Mouse (Mus musculus) lung, embryonic 16.5 days (tissue): ENCODE data around the gene Procr. TPM values are rescaled to one million over a fixed set of nuclear protein-coding genes. Genes with fewer than 3 reads are reported as not detected.

ENCODE experiments used
- ATAC-seq: fragments of 200-750 bp; cut with Nextera tagmentation; 2 replicates; pipeline ENCODE4 v1.8.0; 2017; ENCODE audit warnings: low read depth, mild to moderate bottlenecking, moderate library complexity
- H3K27ac ChIP-seq: fragments of 300-500 bp; sonication (generic); 2 replicates; pipeline ENCODE4 v1.5.1; 2014; ENCODE audit warnings: mild to moderate bottlenecking, control low read depth, low read length
- H3K27me3 ChIP-seq: fragments of 300-500 bp; sonication (generic); 2 replicates; pipeline ENCODE4 v1.6.1; 2014; ENCODE audit warnings: low read depth, low read length, mixed read lengths; ENCODE audit not compliant: control insufficient read depth, insufficient read depth
- H3K36me3 ChIP-seq: fragments of 300-500 bp; sonication (generic); 2 replicates; pipeline ENCODE4 v1.6.1; 2014; ENCODE audit warnings: low read length; ENCODE audit not compliant: control insufficient read depth, insufficient read depth
- H3K4me1 ChIP-seq: fragments of 300-500 bp; sonication (generic); replicated peaks from 2 replicates; pipeline ENCODE4 v1.6.1; 2014; ENCODE audit warnings: low read length, mixed read lengths; ENCODE audit not compliant: control insufficient read depth, insufficient read depth
- H3K4me2 ChIP-seq: fragments of 300-500 bp; sonication (generic); 2 replicates; pipeline ENCODE4 v1.6.1; 2014; ENCODE audit warnings: low read depth, low read length, control low read depth
- H3K4me3 ChIP-seq: fragments of 300-500 bp; sonication (generic); 2 replicates; pipeline ENCODE4 v1.5.1; 2014; ENCODE audit warnings: mild to moderate bottlenecking, low read length, control low read depth
- H3K9ac ChIP-seq: fragments of 300-500 bp; sonication (generic); 2 replicates; pipeline ENCODE4 v1.6.1; 2014; ENCODE audit warnings: low read length, control low read depth
- H3K9me3 ChIP-seq: fragments of 300-500 bp; sonication (generic); 2 replicates; pipeline ENCODE4 v1.6.1; 2016; ENCODE audit warnings: low read length; ENCODE audit not compliant: control insufficient read depth
- WGBS: fragments of 180-500 bp; shearing (Covaris S2); extraction: QIAGEN DNeasy Blood & Tissue Kit; methylation state at CpG from one replicate; pipeline ENCODE4 v1.1.7; 2014; 5-methylcytosine and 5-hydroxymethylcytosine counted together
- polyA plus RNA-seq: library from polyadenylated mRNA; unstranded; fragments of >200 nt; fragmentation: Nextera tagmentation; extraction: Ambion mirVana; gene quantifications from 2 replicates; pipeline ENCODE4 v1.2.1, GENCODE M21; 2015

Procr gene
- polyA plus RNA-seq, 1 experiment from 2014 or later = 16.8 TPM

DNA sequence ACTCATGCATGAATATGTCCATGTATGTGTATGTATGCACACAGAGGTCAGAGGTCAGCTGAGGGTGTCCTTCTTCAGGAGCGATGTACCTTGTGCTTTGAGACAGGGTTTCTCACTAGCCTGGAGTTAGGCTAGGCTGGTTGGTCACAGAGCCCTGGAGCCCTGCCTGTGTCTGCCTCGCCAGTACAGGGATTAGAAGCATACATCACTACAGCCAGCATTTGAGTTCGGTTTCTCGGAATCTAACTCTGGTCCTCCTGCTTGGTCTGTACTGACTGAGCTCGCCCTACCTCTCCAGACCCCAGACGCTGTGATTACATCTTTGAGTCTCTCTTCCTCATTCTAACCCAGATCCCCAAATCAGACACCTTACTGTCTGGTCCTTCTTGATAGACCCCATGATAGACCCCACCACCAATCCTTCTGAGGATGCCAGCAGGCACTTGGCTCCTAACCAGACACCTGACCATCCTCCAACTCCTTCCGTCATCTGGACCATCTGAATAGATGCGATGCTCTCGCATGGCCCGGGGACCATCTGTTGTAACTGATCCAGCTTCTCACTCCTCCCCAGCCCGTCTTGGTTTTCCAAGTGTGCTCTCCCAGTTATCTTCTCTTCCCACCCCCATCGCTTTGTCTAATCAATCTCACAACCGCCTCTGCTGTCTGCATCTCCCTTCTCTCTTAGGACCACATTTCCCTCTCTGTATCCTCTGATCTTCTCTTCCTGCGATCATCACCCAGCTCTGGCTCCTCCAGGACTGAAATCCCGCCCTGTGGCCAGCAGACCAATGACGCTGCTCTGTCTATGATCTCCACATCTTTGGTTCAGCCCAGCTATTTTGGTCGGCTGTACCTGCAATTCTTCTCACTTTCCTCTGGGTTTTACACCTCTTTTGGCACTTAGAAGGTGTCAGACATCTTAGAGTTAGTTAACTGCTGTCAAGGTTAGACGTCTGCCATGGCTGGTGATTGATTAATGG is 37.3 kb downstream of the Procr start:
- Histone ChIP-seq H3K36me3 (no peaks in the 10 kb centered on the region), H3K9ac (no peak overlapping the region), H3K9me3 (no peaks in the 10 kb centered on the region), H3K27me3 (no peaks in the 10 kb centered on the region), H3K4me3 (no peak overlapping the region), H3K4me1 (no peaks in the 10 kb centered on the region), H3K27ac (no peak overlapping the region), H3K4me2 (no peak overlapping the region)
- 57% methylated on average over 18 of the region's 18 CpGs for WGBS
- ATAC-seq = no peak

DNA sequence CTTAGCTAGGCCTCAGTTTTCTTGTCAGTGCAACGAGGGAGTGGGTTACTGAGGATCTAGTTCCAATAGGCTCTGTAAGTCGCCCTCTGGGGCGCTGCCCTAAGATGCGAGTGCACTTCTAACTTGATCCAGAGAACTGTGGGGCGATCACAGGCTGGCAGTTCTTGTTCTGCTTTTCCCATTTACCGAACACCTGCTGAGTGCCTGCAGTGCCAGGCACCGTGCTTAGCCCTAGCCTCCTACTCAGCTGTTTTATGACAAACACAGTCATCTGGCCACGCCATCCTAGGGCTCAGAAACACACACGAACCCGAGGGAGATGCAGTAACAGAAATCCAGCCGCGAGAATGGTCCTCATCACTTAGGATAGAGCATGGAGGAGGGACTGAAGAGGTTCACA is 42.0 kb downstream of the Procr start:
- no peaks in the 10 kb centered on the region for H3K36me3 ChIP-seq
- H3K9ac ChIP-seq = no peak overlapping the region
- no peak overlapping the region for H3K4me2 ChIP-seq
- no peak overlapping the region for H3K27ac ChIP-seq
- no peak for ATAC-seq
- no peaks in the 10 kb centered on the region for H3K9me3 ChIP-seq
- H3K4me3 ChIP-seq = no peak overlapping the region
- H3K4me1 ChIP-seq = no peaks in the 10 kb centered on the region
- no peaks in the 10 kb centered on the region for H3K27me3 ChIP-seq
- 31% methylated on average over 12 of the region's 12 CpGs for WGBS

DNA sequence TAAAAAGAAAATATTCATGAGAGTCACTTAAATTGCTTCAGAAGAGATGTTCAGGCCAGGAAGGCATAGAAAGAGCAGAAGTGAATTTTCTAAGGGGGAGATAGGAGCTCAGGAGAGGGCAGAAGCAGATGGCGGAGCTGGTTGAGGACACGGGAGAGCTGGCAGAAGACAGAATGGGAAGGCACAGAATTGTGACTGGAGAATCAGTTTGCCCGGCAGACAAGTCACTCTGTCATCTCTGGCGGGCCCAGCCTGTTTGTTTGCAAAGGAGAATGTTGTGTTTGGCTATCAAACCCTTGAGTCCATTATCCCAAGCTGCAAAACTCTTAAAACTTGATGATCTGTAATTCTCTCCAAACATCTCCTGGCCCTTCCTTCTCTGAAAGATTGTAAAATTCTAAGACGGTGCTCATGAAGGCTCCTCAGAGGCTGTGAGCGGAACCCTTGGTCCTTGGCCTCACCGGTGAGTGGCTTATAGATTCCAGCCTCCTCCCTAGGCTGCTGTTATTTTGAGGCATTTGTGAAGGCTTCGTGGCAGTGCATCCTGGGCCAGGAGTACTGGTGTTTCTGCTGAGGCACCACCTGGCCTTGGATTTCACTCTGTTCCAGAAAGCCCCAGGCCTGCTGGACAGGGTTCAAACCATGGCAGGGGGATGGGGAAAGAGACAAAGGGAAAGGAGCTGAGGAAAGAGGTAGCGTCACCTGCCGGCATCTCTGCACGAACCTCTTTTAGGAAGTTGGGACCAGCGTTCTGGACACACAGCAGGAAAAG is 43.9 kb downstream of the Procr start:
- Histone ChIP-seq H3K27ac (no peak overlapping the region), H3K27me3 (no peaks in the 10 kb centered on the region), H3K4me3 (no peak overlapping the region), H3K36me3 (no peaks in the 10 kb centered on the region), H3K4me2 (no peak overlapping the region), H3K9ac (no peak overlapping the region), H3K9me3 (no peaks in the 10 kb centered on the region), H3K4me1 (no peaks in the 10 kb centered on the region)
- no peak for ATAC-seq
- WGBS = 75% methylated on average over 12 of the region's 12 CpGs

GRCm38 (mm10) chr2:155798613-155799012 is 47.7 kb downstream of the Procr start:
- no peaks in the 10 kb centered on the region for H3K36me3 ChIP-seq
- no peak overlapping the region for H3K9ac ChIP-seq
- no peaks in the 10 kb centered on the region for H3K27me3 ChIP-seq
- ATAC-seq = no peak
- H3K9me3 ChIP-seq = no peaks in the 10 kb centered on the region
- H3K4me2 ChIP-seq = no peak overlapping the region
- H3K27ac ChIP-seq = no peak overlapping the region
- H3K4me1 ChIP-seq = no peaks in the 10 kb centered on the region
- no peak overlapping the region for H3K4me3 ChIP-seq
- WGBS = 53% methylated on average over 3 of the region's 3 CpGs

- WGBS = 52% methylated on average over 3 of the region's 3 CpGs
- H3K27me3 ChIP-seq = no peaks in the 10 kb centered on the region
- H3K4me2 ChIP-seq = no peak overlapping the region
- H3K36me3 ChIP-seq = no peaks in the 10 kb centered on the region
- no peak overlapping the region for H3K4me3 ChIP-seq
- no peaks in the 10 kb centered on the region for H3K4me1 ChIP-seq
- H3K9ac ChIP-seq = no peak overlapping the region
- no peaks in the 10 kb centered on the region for H3K9me3 ChIP-seq
- no peak for ATAC-seq
- no peak overlapping the region for H3K27ac ChIP-seq
Measured at GRCm38 (mm10) chr2:155802761-155803160, 51.8 kb downstream of the Procr start.

DNA sequence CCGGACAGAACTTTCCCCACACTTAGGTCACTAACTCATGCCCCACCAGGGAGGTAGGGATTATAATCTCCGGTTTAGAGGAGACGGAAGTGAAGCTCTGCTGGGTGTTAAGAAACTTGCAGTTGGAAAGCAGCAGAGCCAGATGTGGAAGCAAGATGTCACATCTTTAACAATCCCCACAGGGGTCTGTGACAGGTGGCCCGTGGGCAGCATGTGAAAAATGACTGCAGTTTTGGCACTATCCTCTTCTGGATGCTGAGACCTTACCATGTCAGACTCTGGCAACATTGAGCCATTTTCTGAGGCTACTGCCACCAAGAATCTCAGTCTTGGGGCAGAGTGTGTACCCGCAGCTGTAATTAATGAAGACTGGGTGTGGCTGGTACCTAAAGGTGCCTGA is 53.1 kb downstream of the Procr start:
- 58% methylated on average over 5 of the region's 5 CpGs for WGBS
- Histone ChIP-seq H3K4me1 (no peaks in the 10 kb centered on the region), H3K36me3 (no peaks in the 10 kb centered on the region), H3K27ac (no peak overlapping the region), H3K9ac (no peak overlapping the region), H3K9me3 (no peaks in the 10 kb centered on the region), H3K4me2 (no peak overlapping the region), H3K27me3 (no peaks in the 10 kb centered on the region), H3K4me3 (no peak overlapping the region)
- ATAC-seq = no peak

Other genes with a start within 250 kb of the Procr start
- gene Acss2, start 233.2 kb upstream of the Procr start, polyA plus RNA-seq = 11.0 and 13.6 TPM in 2 replicates
- gene Ggt7, start 232.9 kb upstream of the Procr start, polyA plus RNA-seq = 3.5 TPM in 2 replicates
- gene Gss, start 158.3 kb upstream of the Procr start, polyA plus RNA-seq = 27.7 and 32.0 TPM in 2 replicates
- gene Myh7b, start 139.9 kb upstream of the Procr start, polyA plus RNA-seq = 0.18 and 0.75 TPM in 2 replicates
- gene Trpc4ap, start 58.7 kb upstream of the Procr start, polyA plus RNA-seq = 119 and 123 TPM in 2 replicates
- 47.0 and 49.0 TPM in 2 replicates for gene Edem2, start 21.6 kb upstream of the Procr start, polyA plus RNA-seq
- gene Gm17581, start 15.3 kb upstream of the Procr start, polyA plus RNA-seq = not detected in 2 replicates
- gene Mmp24, start 24.2 kb downstream of the Procr start, polyA plus RNA-seq = 0.06 and 0.09 TPM in 2 replicates
- gene BC029722, start 68.3 kb downstream of the Procr start, polyA plus RNA-seq = 19.4 and 21.6 TPM in 2 replicates
- gene Eif6, start 75.8 kb downstream of the Procr start, polyA plus RNA-seq = 155 and 163 TPM in 2 replicates
- 0.11 and 0.13 TPM in 2 replicates for gene Fam83c, start 83.7 kb downstream of the Procr start, polyA plus RNA-seq
- 59.6 and 64.9 TPM in 2 replicates for gene Uqcc1, start 179.2 kb downstream of the Procr start, polyA plus RNA-seq
- gene Gm15557, start 189.6 kb downstream of the Procr start, polyA plus RNA-seq = not detected in 2 replicates
- 0.23 and 0.33 TPM in 2 replicates for gene Gdf5, start 194.2 kb downstream of the Procr start, polyA plus RNA-seq
- gene Cep250, start 205.3 kb downstream of the Procr start, polyA plus RNA-seq = 16.3 and 17.6 TPM in 2 replicates